Mouse (Mus musculus) spleen, adult 2 months (tissue): ENCODE results near the gene Nfix. TPM values are rescaled to one million over a fixed set of nuclear protein-coding genes. Genes with fewer than 3 reads are reported as not detected.

Experiments
- DNase-seq, 2 experiments: peaks; one replicate each; pipeline versions ENCODE4 v3.0.0 to v3.0.0-alpha.2; 2012 to 2021; ENCODE audit warnings: low spot score in 2 of 2, low read depth in 1 of 2
- H3K27ac ChIP-seq: fragments of 200-500 bp; 2 replicates; pipeline ENCODE4 v1.5.1; 2012; ENCODE audit warnings: low read length, inconsistent platforms; ENCODE audit not compliant: insufficient read depth
- H3K27me3 ChIP-seq: fragments of 200-500 bp; 2 replicates; pipeline ENCODE4 v1.6.1; 2012; ENCODE audit warnings: mild to moderate bottlenecking, moderate library complexity, low read length, inconsistent platforms; ENCODE audit not compliant: control insufficient read depth, insufficient read depth
- H3K36me3 ChIP-seq: fragments of 200-500 bp; 2 replicates; pipeline ENCODE4 v1.6.1; 2012; ENCODE audit warnings: mild to moderate bottlenecking, low read length, inconsistent platforms; ENCODE audit not compliant: control insufficient read depth, insufficient read depth
- H3K4me1 ChIP-seq: fragments of 200-500 bp; 2 replicates; pipeline ENCODE4 v1.6.1; 2011; ENCODE audit warnings: inconsistent platforms; ENCODE audit not compliant: control insufficient read depth, insufficient read depth, insufficient read length
- H3K4me3 ChIP-seq: fragments of 200-500 bp; 2 replicates; pipeline ENCODE4 v1.5.1; 2011; ENCODE audit warnings: mild to moderate bottlenecking, inconsistent platforms; ENCODE audit not compliant: insufficient read depth, insufficient read length; ENCODE audit errors: extremely low read depth
- CTCF ChIP-seq: fragments of 200-500 bp; IDR thresholded peaks from 2 replicates; pipeline ENCODE4 v1.5.1; 2011; ENCODE audit warnings: mild to moderate bottlenecking, inconsistent platforms; ENCODE audit not compliant: insufficient read depth, insufficient read length, insufficient replicate concordance; ENCODE audit errors: extremely low read depth
- POLR2A ChIP-seq: fragments of 200-500 bp; IDR thresholded peaks from 2 replicates; pipeline ENCODE4 v1.6.1; 2011; ENCODE audit warnings: low read depth, low read length, inconsistent platforms
- WGBS: fragments of 180-500 bp; shearing (Covaris S2); methylation state at CpG from one replicate; pipeline ENCODE4 v1.1.7; 2018; 5-methylcytosine and 5-hydroxymethylcytosine counted together
- polyA plus RNA-seq: library from polyadenylated mRNA; depleted of rRNA; stranded (reverse); fragments of >200 nt; gene quantifications from 2 replicates; pipeline ENCODE4 v1.2.3, GENCODE M21; 2012; rRNA removed

The Nfix gene
- polyA plus RNA-seq, 1 experiment: 13.7 TPM

DNA sequence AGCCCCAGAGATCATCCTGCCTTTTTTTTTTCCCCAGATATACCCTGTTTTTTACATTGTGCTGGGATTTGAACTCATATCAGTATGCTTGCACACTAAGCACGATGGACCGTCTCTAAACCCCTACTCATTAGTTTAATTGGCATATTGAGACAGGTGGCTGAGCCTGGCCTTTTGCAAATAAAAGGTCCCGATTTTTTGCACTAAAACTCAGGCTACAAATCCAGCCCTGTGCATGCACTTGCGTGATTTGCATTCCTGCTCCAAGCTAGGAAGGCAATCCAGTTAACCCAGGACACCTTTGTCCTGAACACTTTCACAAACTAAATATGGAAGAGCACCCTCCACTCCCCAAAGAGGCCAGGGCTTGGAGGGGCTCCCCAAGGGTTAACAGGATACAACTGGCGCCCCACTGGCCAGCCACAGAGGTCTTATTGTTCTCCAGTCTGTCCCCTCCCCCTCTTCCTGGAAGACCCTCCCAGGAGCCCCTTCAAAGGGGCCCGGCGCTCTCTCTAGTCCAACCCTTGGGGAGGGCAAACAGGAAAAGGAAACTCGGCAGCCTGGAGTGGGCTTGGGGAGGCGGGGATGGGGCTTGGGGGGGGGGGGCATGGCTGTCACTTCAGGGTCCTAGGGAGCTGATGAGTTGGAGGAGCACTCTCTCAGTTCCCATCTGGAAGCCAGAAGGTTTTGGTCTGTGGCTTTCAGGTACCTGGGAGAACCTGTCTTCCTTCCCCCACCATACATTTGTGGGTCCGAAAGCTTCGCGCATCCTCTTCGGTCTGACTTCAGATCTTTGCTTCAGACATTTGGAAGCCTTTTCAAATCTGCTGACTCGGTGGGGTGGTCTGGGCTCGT lies 144.6 kb downstream of the Nfix start:
- peak overlapping the region; percentile 59; the same call in 1 of the 2 replicates for H3K4me3 ChIP-seq
- DNase-seq: no peak
- H3K27me3 ChIP-seq: no peaks in the 10 kb centered on the region
- peaks cover 14% of the 10 kb centered on the region; the same call in 1 of the 2 replicates for H3K4me1 ChIP-seq
- H3K27ac ChIP-seq: peak overlapping the region; percentile 81; the same call in 1 of the 2 replicates
- TF ChIP-seq CTCF (no peak), POLR2A (no peak)
- H3K36me3 ChIP-seq: no peaks in the 10 kb centered on the region
- 18% methylated on average over 15 of the region's 15 CpGs for WGBS

DNA sequence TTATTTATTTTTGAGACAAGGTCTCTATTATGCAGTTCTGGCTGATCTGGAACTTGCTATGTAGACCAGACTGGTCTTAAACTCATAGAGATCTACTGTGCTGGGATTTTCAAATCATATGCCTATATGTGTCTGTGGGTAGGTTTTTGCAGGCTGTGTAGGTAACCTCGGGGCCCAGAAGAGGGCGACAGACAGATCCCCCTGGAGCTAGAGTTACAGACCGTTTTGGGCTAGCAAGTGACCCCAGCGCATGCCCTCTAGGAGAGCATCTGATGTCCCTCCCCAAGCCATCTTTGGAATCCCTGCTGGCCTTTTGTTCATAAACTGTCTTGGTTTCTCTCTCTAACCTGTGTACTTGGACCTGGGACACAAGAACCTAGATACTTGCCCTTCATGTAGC lies 145.5 kb downstream of the Nfix start:
- TF ChIP-seq CTCF (no peak), POLR2A (no peak)
- H3K27me3 ChIP-seq: no peaks in the 10 kb centered on the region
- no peak for DNase-seq
- H3K36me3 ChIP-seq: no peaks in the 10 kb centered on the region
- 55% methylated on average over 4 of the region's 4 CpGs for WGBS
- H3K4me1 ChIP-seq: peaks cover 11% of the 10 kb centered on the region; the same call in 1 of the 2 replicates
- H3K4me3 ChIP-seq: no peak overlapping the region
- no peak overlapping the region for H3K27ac ChIP-seq

DNA sequence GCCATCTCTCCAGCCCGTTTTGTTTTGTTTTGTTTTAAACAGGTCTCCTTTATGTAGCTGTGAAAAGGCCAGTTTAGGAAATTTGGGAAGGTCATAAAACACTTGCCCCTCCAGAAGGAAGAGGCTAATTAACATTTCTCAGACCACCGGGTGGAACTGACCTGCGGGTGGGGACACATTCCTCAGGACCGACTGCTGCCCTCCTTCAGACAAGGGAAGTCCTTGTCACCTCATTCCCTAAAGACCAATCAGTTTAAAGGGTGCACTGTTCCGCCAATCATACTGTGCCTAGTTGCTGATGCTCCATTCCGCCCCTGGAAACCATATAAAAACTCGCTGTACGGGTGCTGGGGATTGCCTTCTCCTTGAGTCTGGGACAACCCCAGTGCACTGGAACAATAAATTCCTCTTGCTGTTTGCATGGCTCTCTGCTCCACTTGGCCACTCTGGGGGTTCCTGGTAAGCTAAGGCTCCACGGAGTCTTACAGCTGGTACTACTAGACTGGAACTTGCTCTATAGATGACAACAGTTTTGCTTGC lies 147.0 kb downstream of the Nfix start:
- Histone ChIP-seq H3K27ac (no peak overlapping the region), H3K27me3 (no peaks in the 10 kb centered on the region), H3K4me3 (no peak overlapping the region), H3K36me3 (no peaks in the 10 kb centered on the region), H3K4me1 (peaks cover 11% of the 10 kb centered on the region; the same call in 1 of the 2 replicates)
- DNase-seq: no peak
- 88% methylated on average over 9 of the region's 9 CpGs for WGBS
- TF ChIP-seq CTCF (no peak), POLR2A (no peak)

DNA sequence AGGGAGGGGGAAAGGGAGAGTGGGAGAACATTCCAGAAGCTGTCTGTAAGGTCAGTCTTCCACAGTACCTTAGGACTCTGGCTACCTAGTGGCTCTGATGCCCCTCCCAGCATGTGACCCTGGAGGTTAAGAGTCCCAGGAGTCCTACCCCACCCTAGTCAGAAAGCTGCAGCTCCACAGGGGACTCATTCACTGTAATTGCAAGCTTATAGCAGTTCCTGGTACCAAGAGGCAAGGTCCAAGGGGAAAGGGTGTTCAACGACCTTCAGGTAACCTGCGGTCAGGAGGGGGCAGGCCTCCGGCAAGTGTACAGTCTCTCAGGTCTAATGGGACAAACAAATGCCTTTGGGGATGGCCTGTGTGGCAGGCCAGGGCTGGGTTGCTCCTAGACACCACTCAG lies 149.9 kb downstream of the Nfix start:
- H3K4me1 ChIP-seq: no peaks in the 10 kb centered on the region
- no peaks in the 10 kb centered on the region for H3K27me3 ChIP-seq
- 81% methylated on average over 3 of the region's 3 CpGs for WGBS
- no peak overlapping the region for H3K27ac ChIP-seq
- no peak for DNase-seq
- no peaks in the 10 kb centered on the region for H3K36me3 ChIP-seq
- H3K4me3 ChIP-seq: no peak overlapping the region
- TF ChIP-seq CTCF: no peak

Other genes with a start within 250 kb of the Nfix start
- gene Ier2, start 137.5 kb downstream of the Nfix start, polyA plus RNA-seq: 23.0 and 27.4 TPM in 2 replicates
- 98.1 and 155 TPM in 2 replicates for gene Trmt1, start 114.0 kb downstream of the Nfix start, polyA plus RNA-seq
- 66.0 and 78.5 TPM in 2 replicates for gene Nacc1, start 112.5 kb downstream of the Nfix start, polyA plus RNA-seq
- gene Lyl1, start 98.9 kb downstream of the Nfix start, polyA plus RNA-seq: 90.0 and 115 TPM in 2 replicates
- 4.5 TPM in 2 replicates for gene G430095P16Rik, start 77.3 kb downstream of the Nfix start, polyA plus RNA-seq
- gene Dand5, start 22.5 kb upstream of the Nfix start, polyA plus RNA-seq: 1.6 and 1.8 TPM in 2 replicates
- 20.3 and 61.4 TPM in 2 replicates for gene Gadd45gip1, start 31.2 kb upstream of the Nfix start, polyA plus RNA-seq
- 125 and 162 TPM in 2 replicates for gene Rad23a, start 40.3 kb upstream of the Nfix start, polyA plus RNA-seq
- gene Calr, start 46.6 kb upstream of the Nfix start, polyA plus RNA-seq: 112 and 116 TPM in 2 replicates
- gene Farsa, start 56.6 kb upstream of the Nfix start, polyA plus RNA-seq: 50.3 and 55.0 TPM in 2 replicates
- 1.8 and 2.0 TPM in 2 replicates for gene Syce2, start 71.8 kb upstream of the Nfix start, polyA plus RNA-seq
- 44.2 and 48.3 TPM in 2 replicates for gene Gcdh, start 93.6 kb upstream of the Nfix start, polyA plus RNA-seq
- 46.5 and 70.0 TPM in 2 replicates for gene Klf1, start 101.6 kb upstream of the Nfix start, polyA plus RNA-seq
- 43.4 and 44.9 TPM in 2 replicates for gene Dnase2a, start 108.2 kb upstream of the Nfix start, polyA plus RNA-seq
- gene Mast1, start 137.0 kb upstream of the Nfix start, polyA plus RNA-seq: 0.70 and 0.74 TPM in 2 replicates
- not detected in 2 replicates for gene Rtbdn, start 146.6 kb upstream of the Nfix start, polyA plus RNA-seq
- gene Gm49661, start 169.1 kb upstream of the Nfix start, polyA plus RNA-seq: not detected in 2 replicates
- gene Prdx2, start 169.2 kb upstream of the Nfix start, polyA plus RNA-seq: 149 and 164 TPM in 2 replicates
- 34.2 and 35.6 TPM in 2 replicates for gene Rnaseh2a, start 169.4 kb upstream of the Nfix start, polyA plus RNA-seq
- gene Junb, start 178.4 kb upstream of the Nfix start, polyA plus RNA-seq: 89.2 and 154 TPM in 2 replicates
- 3.6 and 3.9 TPM in 2 replicates for gene Hook2, start 190.3 kb upstream of the Nfix start, polyA plus RNA-seq
- not detected in 2 replicates for gene Best2, start 214.2 kb upstream of the Nfix start, polyA plus RNA-seq
- 71.6 and 72.0 TPM in 2 replicates for gene Asna1, start 224.9 kb upstream of the Nfix start, polyA plus RNA-seq
- gene Trir, start 226.5 kb upstream of the Nfix start, polyA plus RNA-seq: 87.8 and 137 TPM in 2 replicates
- gene Tnpo2, start 236.6 kb upstream of the Nfix start, polyA plus RNA-seq: 40.0 and 47.5 TPM in 2 replicates